Mouse (Mus musculus) right cerebral cortex, postnatal 36 days (tissue): ENCODE data around the gene Shisa9.

Experiments used
- DNase-seq, 2 experiments: peaks; one replicate each; pipeline ENCODE4 v3.0.0; 2022; ENCODE audit warnings: low spot score in 2 of 2, mixed read lengths in 1 of 2

Gene Shisa9

DNA sequence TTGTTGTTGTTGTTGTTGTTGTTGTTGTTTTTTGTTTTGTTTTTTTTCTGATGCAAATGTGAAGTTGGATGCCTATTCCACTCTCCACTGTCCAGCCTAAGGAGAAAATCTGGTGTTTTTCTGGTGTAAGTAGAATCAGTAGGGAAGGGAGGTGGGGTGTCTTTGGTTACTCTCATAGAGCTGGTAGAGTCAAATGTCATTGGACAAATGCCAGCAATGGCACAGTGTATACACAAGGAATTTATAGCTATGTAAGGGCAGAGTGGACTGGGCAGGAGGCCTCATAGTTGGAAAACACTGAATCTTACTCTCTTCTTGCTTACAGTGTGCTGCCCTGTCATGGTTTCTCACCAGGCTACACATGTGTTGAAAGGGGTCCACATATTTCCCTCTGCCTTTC is 325.9 kb downstream of the Shisa9 start:
- DNase-seq = no peak

DNA sequence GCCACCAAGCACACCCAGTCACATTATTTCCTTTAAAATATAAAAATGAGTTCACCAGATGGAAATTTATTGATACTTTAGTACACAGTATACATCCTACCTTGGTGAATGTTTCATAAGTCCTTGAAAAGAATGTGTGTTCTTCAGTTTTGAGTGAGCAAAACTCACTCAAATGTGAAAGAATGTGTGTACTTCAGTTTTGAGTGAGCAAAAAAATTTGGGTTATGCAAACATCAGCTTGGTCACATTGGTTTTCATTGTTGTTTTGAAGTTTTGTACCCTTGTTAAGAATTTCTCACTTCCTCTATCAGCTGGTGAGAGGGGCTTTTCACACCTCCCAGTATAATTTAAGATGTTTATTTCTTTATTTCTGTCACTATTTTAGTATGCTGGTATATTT is 331.7 kb downstream of the Shisa9 start:
- no peak for DNase-seq
